Mouse (Mus musculus) kidney, adult 11 months (tissue): ENCODE data around the gene Agap1.
A peak's percentile ranks its signal among the peaks of the same experiment; 100 is the strongest.

Experiments used
- DNase-seq: peaks from one replicate; pipeline ENCODE4 v3.0.0; 2022

Gene Agap1

DNA sequence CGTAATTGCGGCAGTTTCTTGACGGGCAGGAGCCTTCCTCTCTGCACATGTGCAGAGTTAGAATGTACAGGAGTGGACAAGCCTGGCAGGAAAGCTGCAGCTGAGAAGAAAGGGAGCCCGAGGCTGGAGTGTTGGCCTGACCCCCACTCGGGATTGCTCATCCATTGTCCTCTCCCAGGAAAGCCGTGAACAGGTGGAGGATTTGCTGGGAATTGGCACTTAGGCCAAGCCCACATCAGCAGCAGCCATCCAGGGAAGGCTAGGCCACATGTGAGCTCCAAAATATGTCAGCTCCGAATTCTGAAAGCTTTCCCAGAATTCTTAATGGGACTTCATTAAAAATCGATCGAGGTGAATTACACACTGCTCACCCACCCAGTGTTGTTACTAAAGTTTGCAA, 270.4 kb downstream of the Agap1 start:
- no peak for DNase-seq

DNA sequence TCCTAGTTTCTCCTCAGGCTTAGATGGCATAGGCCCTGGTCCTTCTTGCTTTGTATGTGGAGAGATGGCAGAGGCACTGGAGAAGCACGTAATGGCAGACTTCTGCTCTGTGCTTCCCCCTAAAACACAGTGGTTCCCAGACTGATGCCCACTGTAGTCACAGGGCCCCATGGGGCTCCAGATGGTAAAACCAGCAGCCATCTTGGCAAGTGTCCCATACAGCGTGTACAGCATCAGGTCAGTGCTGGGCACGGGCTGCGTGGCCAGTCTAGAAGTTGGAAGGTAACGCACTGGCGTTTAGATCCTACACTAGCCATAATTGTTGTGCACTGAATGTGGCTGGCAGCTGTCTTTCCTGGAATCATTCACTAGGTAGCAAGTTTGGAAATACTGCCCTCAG, 273.9 kb downstream of the Agap1 start:
- DNase-seq: no peak

DNA sequence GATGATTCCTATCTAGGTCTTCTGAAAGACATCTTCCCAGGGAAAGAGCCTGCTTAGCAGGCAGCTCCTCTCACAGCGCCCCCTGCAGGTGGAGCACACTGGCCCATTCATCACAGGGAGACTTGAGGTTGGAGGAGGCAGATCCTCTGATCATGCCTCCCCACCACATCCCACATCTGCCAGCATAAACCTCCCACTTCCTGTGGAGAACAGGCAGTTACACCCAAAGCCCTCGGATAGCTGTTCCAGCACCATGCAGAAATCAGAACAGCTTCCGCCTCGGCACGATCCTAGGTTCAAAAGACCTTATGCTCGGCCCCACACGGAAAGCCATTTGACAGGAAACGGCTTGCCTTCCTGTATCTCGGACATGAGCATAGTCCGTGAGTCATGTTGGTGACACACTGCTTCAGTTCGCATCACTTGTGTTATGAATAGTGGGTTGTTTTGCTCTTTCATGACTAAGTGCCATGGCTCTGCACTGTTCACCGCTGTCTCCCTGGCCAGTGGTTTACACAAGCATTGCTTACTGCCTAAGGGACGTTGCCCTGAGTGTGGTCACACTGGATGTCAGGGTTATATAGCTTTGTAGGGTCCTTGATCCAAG, 276.1 kb downstream of the Agap1 start:
- DNase-seq: no peak

GRCm38 (mm10) chr1:89734368-89734767, 279.8 kb downstream of the Agap1 start:
- no peak for DNase-seq

- DNase-seq: no peak
Observed at GRCm38 (mm10) chr1:89735146-89735545, 280.5 kb downstream of the Agap1 start.

DNA sequence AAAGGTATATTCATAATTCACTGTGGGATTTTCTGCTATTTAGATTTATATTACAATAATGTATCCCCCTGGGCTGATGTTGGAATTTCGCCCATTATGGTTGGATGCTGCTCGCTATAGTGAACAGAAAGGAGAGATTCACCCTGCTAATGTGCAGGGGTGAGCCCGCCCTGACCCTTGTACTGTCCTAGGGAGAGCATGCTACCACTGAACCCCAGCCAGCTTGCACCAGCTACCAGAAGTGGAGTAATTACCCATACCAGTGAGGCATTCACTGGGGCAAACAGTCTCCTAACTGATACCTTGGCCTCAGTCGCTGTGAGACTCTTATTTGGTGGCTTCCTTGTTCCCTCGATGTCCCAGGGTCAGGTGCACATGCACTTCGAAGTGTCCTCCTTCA, 281.4 kb downstream of the Agap1 start:
- DNase-seq: peak; percentile 58

- DNase-seq: no peak
Observed at GRCm38 (mm10) chr1:89739067-89739774, 284.6 kb downstream of the Agap1 start.

DNA sequence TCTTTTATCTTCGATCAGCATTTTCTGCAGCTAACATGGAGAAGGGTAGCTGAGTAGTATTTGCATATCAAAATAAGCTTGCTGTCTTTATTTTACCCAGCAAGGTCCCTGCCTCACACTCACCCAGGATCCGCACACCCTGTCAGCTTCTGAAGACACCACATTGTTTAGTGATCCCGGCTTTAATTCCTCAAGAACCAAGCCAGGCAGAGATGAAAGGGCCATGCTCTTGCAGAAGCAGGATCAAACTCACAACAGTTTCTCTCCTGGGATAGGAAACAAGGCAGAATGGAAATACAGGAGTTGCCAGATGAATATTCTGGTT, 285.1 kb downstream of the Agap1 start:
- DNase-seq: no peak

DNA sequence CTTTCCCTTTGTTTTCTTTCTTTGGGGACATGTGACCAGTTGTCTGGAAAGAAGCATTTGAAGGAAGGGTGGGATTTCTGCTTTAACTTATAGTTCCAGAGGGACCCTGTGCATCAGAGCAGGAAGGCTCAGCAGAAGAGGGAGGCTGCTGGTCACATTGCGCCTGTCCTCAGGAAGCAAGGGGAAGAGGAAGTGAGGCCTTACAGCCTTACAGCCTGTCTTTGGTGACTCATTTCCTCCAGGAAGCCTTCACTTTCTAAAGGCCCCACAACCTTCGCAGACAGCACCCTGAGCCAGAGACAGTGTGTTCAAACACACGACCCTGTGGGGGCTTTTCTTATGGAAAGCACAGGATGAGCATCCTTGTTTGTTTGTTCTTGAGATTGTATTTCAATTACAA, 287.8 kb downstream of the Agap1 start:
- no peak for DNase-seq

DNA sequence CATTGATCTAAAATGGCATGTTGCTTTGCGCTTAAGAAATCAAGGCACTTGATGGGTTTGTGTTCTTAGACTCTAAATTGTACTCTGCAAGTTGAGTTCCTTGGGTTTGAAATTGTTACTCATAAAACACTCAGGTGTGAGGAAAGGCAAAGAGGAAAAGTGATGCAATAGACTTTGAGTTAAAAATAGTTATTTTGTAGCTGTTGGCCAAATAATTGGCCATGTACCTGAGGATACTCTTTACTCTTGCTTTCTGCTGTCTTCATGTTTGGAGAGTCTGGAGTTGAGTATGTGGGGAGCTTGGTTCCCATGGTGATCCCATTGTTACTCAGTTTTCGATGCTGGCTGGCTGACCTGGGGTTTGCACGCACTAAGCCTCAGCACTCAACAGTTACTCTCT, 291.6 kb downstream of the Agap1 start:
- no peak for DNase-seq

GRCm38 (mm10) chr1:89749666-89750065, 295.1 kb downstream of the Agap1 start:
- DNase-seq: no peak

GRCm38 (mm10) chr1:89750495-89750894, 295.9 kb downstream of the Agap1 start:
- DNase-seq: peak; percentile 34

DNA sequence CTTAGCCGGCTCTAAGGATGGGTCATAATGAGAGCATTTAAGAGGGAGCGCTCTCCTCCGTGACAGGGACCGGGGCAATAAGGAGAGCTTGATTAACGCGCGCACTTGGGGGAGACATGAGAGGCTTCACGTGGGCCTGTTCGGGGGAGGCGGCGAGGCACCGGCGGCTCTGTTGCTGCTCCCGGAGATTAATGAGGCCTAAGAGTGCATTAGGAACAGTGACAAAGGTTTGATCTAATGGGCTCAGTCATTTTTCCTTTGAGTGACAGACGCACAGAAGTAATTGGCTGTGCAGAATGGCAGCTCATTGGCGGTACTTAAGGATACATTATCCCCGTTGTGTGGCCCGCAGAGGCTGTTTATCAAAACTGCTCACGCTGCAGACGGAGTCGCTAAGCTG, 296.3 kb downstream of the Agap1 start:
- DNase-seq: peak; percentile 16

- peak; percentile 49 for DNase-seq
Observed at GRCm38 (mm10) chr1:89751344-89751743, 296.7 kb downstream of the Agap1 start.

DNA sequence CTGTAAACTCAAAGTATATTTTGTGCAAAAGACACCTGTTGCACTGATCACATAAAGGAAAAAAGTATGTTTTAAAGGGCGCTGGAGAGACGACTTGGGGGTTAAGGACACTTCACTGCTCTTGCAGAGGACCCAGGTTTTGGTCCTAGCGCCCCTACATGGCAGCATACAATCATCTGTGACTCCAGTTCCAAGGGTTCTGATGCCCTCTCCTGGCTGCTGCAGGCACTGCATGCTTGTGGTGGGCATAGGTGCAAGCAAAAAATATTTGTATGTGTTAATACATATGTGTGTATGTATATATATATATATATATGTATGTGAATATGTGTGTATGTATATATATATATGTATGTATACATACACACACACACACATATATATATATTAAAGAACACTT, 298.1 kb downstream of the Agap1 start:
- no peak for DNase-seq

- DNase-seq: no peak
Observed at GRCm38 (mm10) chr1:89755358-89755757, 300.8 kb downstream of the Agap1 start.

GRCm38 (mm10) chr1:89756387-89756786, 301.8 kb downstream of the Agap1 start:
- no peak for DNase-seq

GRCm38 (mm10) chr1:89757545-89757944, 302.9 kb downstream of the Agap1 start:
- DNase-seq: no peak

GRCm38 (mm10) chr1:89763912-89764311, 309.3 kb downstream of the Agap1 start:
- no peak for DNase-seq

GRCm38 (mm10) chr1:89766891-89767290, 312.3 kb downstream of the Agap1 start:
- no peak for DNase-seq

DNA sequence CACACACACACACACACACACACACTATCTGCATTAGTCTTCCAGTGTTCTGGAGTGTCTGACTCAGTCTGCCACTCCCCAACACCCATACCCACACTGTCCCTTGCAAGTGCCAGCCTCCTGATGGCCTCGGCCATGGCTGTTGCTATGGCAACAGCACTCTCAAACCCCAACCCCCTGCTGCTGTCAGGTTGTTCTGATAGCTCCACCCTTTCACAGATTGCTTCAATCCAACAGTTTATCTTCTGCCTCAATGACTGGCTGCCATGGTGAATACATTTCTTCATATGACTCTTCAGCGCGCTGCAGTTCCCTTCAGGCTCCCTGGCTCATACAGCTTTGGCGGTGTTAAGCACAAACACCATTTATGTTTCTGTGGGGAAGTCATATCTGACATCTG, 315.0 kb downstream of the Agap1 start:
- DNase-seq: no peak

DNA sequence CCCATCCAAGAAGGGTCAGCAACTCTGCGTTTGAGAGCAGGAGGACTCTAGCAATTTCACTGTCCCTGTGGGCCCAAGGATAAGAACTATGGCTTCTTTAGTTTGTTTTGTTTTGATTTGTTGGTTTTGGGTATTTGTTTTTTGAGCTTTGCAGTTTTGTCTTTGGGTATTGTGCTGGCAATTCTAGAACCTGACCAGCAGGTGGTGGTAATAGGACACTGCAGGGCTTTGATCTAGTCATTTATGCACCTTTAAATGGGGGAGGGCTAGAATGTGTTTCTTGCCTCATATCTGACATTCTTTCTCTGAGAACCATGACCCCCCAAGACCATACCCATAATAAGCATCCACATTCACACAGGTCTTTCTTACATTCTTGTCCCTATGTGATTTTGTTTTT, 315.7 kb downstream of the Agap1 start:
- DNase-seq: no peak

DNA sequence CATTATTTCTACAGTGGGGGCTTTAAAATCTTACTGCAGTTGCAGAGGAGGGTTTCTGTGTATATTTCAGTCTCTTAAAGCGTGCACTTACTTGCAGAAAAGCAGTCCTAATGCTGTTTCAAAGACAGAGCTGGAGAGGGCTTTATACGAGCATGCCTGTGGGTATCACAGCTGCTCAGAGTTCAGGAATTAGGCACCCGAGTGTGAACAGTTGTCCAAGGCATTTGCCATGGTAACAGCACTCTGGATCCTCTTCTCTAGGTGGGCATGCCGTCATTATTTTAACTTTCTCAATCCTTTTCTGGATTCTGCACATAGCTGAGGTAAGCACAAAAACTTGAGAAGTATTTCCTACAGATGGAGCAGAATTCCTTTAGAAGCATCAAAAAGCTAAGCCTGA, 321.1 kb downstream of the Agap1 start:
- no peak for DNase-seq

- DNase-seq: no peak
Observed at GRCm38 (mm10) chr1:89780675-89781074, 326.1 kb downstream of the Agap1 start.

DNA sequence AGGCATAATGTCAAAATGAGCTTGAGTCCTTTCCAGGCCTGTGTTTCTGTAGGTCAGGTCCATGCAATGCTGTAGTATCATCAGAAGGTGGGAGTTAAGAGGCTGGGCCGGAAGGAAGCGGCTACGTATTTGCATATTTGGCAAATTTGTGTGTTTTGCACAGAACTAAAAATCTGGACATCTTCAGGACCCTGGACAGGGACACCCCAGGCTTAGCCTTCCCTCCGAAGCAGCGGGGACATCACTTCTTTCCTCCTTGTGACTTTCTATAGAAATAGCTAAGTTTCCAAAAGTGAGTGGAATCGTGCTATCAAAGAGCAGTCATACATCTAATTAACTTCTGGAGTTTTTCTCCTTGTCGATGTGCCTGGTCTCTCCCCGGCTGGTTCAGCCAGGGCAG, 327.3 kb downstream of the Agap1 start:
- DNase-seq: no peak
